Mouse (Mus musculus) hindbrain, embryonic 10.5 days (tissue): ENCODE results near the gene Epha4. TPM values are rescaled to one million over a fixed set of nuclear protein-coding genes. Genes with fewer than 3 reads are reported as not detected.

Experiments
- DNase-seq: peaks from one replicate; pipeline ENCODE4 v3.0.0-alpha.2; 2017; ENCODE audit warnings: low spot score
- H3K27ac ChIP-seq: fragments of 300-500 bp; sonication (generic); 2 replicates; pipeline ENCODE4 v1.5.1; 2016; ENCODE audit warnings: mild to moderate bottlenecking, moderate library complexity
- H3K27me3 ChIP-seq: fragments of 300-500 bp; sonication (generic); 2 replicates; pipeline ENCODE4 v1.6.1; 2016; ENCODE audit warnings: mild to moderate bottlenecking; ENCODE audit not compliant: poor library complexity, insufficient read depth, severe bottlenecking
- H3K36me3 ChIP-seq: fragments of 300-500 bp; sonication (generic); 2 replicates; pipeline ENCODE4 v1.6.1; 2016; ENCODE audit warnings: mild to moderate bottlenecking, moderate library complexity
- H3K4me1 ChIP-seq: fragments of 300-500 bp; sonication (generic); replicated peaks from 2 replicates; pipeline ENCODE4 v1.6.1; 2016; ENCODE audit warnings: mild to moderate bottlenecking
- H3K4me3 ChIP-seq: fragments of 300-500 bp; sonication (generic); 2 replicates; pipeline ENCODE4 v1.5.1; 2016; ENCODE audit warnings: mild to moderate bottlenecking, moderate library complexity
- H3K9me3 ChIP-seq: fragments of 300-500 bp; sonication (generic); 2 replicates; pipeline ENCODE4 v1.6.1; 2016; ENCODE audit warnings: mild to moderate bottlenecking, moderate library complexity
- WGBS: fragments of 180-500 bp; shearing (Covaris S2); methylation state at CpG from one replicate; pipeline ENCODE4 v1.1.7; 2016; 5-methylcytosine and 5-hydroxymethylcytosine counted together
- polyA plus RNA-seq: library from polyadenylated mRNA; unstranded; fragments of >200 nt; fragmentation: Nextera tagmentation; extraction: Ambion mirVana; gene quantifications from 2 replicates; pipeline ENCODE4 v1.2.1, GENCODE M21; 2016

Gene Epha4
- polyA plus RNA-seq, 1 experiment from 2014 or later = 30.4 TPM

DNA sequence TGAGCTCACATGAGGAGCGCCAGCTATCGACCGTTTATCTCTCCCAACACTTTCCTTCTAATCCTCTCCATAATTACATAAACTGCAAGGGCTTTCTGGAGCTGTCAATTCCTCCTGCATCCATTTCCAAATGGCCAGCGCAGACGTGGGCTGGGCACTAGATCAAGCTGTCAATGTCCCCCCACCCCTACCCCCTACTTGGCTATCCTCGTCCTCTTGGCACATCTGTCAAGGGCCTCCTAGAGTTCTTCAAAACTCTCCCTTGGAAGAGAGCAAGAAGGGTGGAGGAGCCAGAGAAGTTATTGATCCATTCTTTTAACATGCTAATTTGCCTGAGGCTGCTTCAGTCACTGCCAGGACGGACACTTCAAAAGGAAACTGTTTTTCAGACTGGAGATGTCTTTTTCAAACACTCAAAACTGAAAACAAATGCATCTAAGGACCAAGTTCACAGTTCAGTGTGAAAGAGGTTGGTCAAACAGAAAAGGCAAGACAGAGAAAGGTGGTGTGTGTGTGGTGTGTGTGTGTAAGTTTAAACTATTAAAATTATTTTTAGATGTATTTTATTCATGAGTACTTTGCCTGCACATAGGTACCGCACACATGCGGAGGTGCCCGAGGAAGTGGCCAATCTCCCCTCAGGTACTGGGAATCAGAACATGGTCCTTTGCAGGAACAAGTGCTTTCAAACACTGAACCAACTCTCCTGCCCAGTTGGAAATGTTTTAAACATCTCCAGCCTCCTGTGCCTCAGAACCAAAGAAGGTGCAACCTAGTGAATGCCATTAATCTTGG lies 20.9 kb downstream of the Epha4 start:
- 28% methylated on average over 10 of the region's 10 CpGs for WGBS
- peak overlapping the region; percentile 1; the same call in 1 of the 2 replicates for H3K4me3 ChIP-seq
- H3K4me1 ChIP-seq = peaks cover 84% of the 10 kb centered on the region
- H3K27me3 ChIP-seq = no peaks in the 10 kb centered on the region
- DNase-seq = peak; percentile 59
- peak overlapping the region; percentile 82 for H3K27ac ChIP-seq
- no peaks in the 10 kb centered on the region for H3K9me3 ChIP-seq
- H3K36me3 ChIP-seq = peaks cover 8% of the 10 kb centered on the region; the same call in 1 of the 2 replicates

DNA sequence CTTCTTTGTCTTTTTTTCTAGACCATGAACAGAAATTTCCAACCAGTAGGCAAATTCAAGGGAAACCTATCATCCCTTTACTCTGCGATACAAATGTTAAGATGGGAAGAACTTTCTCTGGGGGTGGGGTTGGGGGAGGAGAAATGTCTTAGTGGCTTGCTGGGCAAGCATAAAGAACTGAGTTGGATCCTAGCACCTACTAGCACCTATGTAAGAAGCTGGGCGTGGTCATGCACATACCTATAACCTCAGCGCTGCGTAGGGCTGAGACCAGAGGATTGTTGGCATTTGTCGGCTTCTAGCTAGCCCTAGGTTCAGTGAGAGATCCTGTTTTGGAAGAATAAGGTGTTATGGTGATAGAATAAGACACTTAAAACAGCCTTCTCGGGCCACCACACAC lies 24.7 kb downstream of the Epha4 start:
- Histone ChIP-seq H3K27me3 (no peaks in the 10 kb centered on the region), H3K4me1 (peaks cover 51% of the 10 kb centered on the region), H3K9me3 (no peaks in the 10 kb centered on the region), H3K27ac (no peak overlapping the region), H3K4me3 (no peak overlapping the region), H3K36me3 (peaks cover 26% of the 10 kb centered on the region)
- no peak for DNase-seq
- 93% methylated on average over 6 of the region's 6 CpGs for WGBS

DNA sequence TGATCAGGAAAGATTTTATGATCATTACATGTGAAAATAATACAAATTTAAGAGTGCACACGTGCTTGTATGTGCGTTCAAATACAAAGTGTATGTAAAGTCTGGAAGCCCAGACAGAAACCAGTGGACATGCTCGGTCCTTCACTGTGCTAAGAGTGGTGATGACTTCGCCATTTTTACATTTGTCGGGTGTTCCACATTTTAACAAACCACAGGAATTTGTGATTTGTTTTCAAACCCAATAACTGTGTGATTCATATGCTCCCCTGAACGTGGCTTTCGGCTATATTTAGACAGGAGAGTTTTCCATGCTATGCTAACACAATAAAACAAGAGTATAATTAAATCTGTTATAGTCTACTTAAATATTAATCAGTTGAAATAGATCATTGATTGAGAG lies 25.5 kb downstream of the Epha4 start:
- H3K4me1 ChIP-seq = peaks cover 44% of the 10 kb centered on the region
- H3K27ac ChIP-seq = no peak overlapping the region
- H3K36me3 ChIP-seq = peaks cover 30% of the 10 kb centered on the region
- no peak for DNase-seq
- 91% methylated on average over 7 of the region's 7 CpGs for WGBS
- no peak overlapping the region for H3K4me3 ChIP-seq
- no peaks in the 10 kb centered on the region for H3K9me3 ChIP-seq
- no peaks in the 10 kb centered on the region for H3K27me3 ChIP-seq

DNA sequence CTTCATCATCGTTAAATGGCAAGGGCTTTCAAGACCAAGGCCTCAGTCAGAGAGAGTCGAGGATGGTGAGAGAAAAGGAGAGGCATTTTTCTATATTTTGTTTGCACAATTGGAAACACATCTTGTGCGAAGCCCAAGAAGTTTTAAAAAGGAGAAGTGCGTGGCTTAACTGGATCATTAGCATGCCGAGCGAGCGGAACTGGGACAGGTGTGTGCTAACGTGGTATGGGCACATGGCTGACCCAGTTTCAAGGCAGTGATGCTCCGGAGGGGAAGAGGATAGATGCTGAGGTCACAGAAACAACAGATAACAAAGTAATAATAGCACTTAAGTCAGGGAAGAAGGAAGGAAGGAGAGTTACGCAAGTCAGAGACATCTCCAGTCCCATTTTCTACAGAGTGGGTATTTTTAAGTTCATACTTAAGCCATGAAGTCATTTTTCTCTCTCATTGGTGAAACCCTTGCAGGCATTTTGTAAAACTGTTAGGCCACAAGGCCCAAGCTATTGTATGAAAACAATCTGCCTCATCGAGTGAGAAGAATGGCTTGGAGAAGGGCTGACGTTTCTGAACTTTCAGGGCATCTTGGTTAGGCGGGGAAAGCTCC lies 26.9 kb downstream of the Epha4 start:
- no peaks in the 10 kb centered on the region for H3K9me3 ChIP-seq
- 77% methylated on average over 13 of the region's 13 CpGs for WGBS
- DNase-seq = no peak
- H3K4me1 ChIP-seq = peaks cover 29% of the 10 kb centered on the region
- no peak overlapping the region for H3K4me3 ChIP-seq
- H3K27ac ChIP-seq = no peak overlapping the region
- H3K27me3 ChIP-seq = no peaks in the 10 kb centered on the region
- peaks cover 35% of the 10 kb centered on the region for H3K36me3 ChIP-seq

DNA sequence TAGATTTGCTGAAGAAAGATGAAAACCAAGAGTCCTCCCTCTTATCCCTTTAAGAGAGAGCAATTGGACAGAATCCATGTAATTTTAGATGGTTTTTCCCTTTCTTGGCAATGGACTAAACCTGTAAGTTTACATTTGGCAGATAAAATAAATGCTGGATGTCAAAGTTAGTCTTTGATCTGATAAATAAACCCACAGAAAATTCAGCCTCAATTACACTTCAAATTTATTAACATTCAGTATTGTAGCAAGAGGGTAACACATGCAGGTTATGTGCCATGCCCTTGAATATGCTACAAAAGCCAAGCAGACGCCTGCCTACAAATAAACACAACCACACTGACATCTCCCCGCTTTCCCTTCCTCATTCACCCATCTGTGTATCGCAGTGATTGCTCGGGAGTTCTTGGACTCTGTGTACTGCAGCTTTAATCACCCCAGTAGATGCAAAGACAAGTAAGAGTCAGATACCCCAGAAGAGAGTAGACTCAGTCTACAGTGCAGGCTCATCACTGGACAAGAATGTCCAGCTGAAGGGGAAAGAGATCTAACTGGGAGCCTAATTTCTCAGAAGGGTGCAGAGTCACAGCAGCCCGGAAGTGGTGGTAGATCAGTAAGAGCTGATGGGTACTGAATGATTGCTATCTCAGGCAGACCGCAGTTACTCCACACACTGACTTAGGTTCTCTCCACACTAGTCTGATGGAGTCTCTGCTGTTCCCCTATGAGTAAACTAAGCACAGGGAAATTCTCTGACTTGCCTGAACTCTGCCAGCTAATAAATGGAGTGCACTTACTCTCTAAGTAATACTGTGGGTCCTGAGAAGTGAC lies 29.9 kb downstream of the Epha4 start:
- DNase-seq = no peak
- Histone ChIP-seq H3K27me3 (no peaks in the 10 kb centered on the region), H3K9me3 (no peaks in the 10 kb centered on the region), H3K4me3 (no peak overlapping the region), H3K36me3 (peaks cover 29% of the 10 kb centered on the region), H3K4me1 (peaks cover 6% of the 10 kb centered on the region; the same call in 1 of the 2 replicates), H3K27ac (no peak overlapping the region)
- 94% methylated on average over 6 of the region's 6 CpGs for WGBS

DNA sequence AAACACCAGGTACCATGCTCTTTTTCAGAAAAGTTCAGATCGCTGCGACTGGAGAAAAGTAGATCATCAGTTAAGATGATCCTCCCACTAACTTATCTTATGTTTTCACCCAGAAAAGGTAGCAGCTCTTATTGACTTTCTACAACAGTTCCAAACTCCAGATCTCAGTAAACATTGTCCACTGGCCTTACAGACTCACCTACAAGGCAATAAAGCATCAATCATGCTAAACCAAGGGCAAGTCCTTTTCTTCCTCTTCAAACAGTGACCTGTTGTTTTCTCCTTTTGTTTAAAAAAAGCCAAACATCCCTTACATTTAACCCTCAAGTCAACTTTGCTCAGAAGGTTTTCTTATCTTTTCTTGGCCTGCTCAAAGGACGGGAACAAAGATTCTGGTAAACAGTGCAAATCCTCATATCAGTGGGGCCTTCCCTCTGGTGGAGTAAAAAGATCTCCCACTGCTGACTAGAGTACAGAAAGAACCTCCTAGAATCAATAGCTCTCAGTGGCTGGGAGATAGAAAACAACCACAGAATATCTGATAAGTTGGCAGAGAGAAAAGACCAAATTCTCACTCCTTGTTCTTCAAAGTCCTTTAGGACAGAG lies 39.0 kb downstream of the Epha4 start:
- H3K9me3 ChIP-seq = no peaks in the 10 kb centered on the region
- 85% methylated on average over 3 of the region's 3 CpGs for WGBS
- H3K36me3 ChIP-seq = peaks cover 12% of the 10 kb centered on the region
- no peak overlapping the region for H3K4me3 ChIP-seq
- peaks cover 21% of the 10 kb centered on the region for H3K4me1 ChIP-seq
- H3K27me3 ChIP-seq = no peaks in the 10 kb centered on the region
- no peak overlapping the region for H3K27ac ChIP-seq
- DNase-seq = no peak

DNA sequence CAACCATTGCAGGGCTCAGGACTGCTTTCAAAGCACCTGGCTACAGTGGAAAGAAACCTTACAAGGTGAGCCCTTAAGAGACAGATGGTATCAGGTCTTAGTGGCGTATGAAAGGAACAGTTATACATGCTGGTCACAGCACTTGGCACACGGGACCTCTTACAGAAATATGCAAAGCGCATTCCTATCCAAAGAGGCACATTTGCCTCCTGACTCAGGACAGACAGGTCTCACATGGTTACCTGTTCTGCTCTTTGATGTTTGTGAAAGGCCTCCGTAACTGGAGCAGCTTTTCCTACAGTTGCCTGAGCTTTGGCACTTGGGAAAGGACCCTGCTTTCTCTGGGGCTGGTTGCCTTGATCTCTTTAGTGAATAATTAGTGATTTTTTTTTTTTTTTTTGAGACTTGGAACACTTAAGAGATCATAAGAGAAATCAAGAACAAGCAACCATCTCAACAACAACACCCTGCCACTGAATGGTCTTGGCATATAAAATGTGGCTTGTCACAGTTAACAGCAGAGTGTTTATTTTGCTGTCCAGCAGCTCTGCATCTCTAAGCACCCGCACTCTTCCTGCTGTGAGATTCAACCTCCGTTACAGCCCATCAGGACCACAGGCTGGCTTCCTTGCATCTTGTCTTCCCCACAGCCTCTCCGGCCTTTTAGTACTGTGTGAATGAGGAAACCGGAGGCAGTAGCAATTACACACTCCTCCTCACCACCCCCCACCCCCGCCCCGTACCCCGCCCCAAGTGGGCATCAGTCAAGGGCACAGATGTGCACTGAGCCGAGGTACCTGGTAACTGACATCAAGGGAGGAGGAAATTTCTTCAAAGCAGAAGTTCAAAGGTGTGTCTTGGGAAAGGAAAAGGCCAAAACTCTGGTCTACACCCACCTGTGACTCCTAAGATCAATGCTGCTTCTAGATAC lies 41.2 kb downstream of the Epha4 start:
- no peak overlapping the region for H3K4me3 ChIP-seq
- H3K27me3 ChIP-seq = no peaks in the 10 kb centered on the region
- no peak overlapping the region for H3K27ac ChIP-seq
- 45% methylated on average over 12 of the region's 12 CpGs for WGBS
- peaks cover 12% of the 10 kb centered on the region for H3K36me3 ChIP-seq
- H3K4me1 ChIP-seq = peaks cover 25% of the 10 kb centered on the region
- no peaks in the 10 kb centered on the region for H3K9me3 ChIP-seq
- DNase-seq = no peak

DNA sequence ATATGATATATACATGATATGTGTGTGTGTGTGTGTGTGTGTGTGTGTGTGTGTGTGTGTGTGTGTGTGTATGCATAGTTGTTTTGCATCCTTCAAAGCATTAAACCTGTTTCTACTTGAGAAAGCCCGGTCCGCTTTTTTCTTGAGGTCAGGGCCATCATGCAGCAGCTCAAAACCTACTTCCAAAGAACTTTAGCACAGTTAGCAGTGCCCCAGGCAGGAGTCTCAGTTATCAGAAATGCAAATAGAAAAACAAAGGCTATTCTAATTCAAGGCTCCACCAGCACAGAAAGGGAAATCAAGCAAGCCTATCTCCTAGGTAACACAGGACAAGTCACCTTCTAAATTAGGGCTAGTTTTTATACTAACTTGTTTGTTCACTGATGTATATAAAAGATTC lies 42.3 kb downstream of the Epha4 start:
- no peak overlapping the region for H3K27ac ChIP-seq
- H3K4me1 ChIP-seq = peaks cover 25% of the 10 kb centered on the region
- DNase-seq = no peak
- H3K36me3 ChIP-seq = peaks cover 12% of the 10 kb centered on the region
- no peak overlapping the region for H3K4me3 ChIP-seq
- no peaks in the 10 kb centered on the region for H3K9me3 ChIP-seq
- H3K27me3 ChIP-seq = no peaks in the 10 kb centered on the region
- WGBS = 63% methylated on average over 2 of the region's 2 CpGs

DNA sequence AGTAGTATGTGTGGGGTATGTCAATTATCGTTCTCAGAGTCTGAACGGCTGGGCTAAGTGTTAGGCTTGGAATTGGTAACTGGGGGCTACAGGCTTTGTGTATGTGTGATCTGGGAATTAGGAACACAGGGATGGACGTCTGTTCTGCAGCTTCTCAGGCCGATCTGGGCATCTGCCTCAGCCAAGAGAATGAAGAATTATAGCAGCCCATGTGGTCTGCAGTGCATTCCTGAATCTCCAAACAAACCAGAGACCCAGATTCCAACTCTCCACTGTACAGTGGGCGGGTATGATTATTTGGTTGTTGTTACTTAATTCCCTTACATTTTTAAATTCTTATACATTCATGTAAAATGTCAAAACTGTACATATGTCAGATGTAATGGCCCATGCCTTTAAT lies 43.4 kb downstream of the Epha4 start:
- Histone ChIP-seq H3K27me3 (no peaks in the 10 kb centered on the region), H3K27ac (no peak overlapping the region), H3K36me3 (peaks cover 10% of the 10 kb centered on the region), H3K4me3 (no peak overlapping the region), H3K4me1 (peaks cover 35% of the 10 kb centered on the region), H3K9me3 (no peaks in the 10 kb centered on the region)
- DNase-seq = no peak
- 77% methylated on average over 5 of the region's 5 CpGs for whole genome bisulfite sequencing

DNA sequence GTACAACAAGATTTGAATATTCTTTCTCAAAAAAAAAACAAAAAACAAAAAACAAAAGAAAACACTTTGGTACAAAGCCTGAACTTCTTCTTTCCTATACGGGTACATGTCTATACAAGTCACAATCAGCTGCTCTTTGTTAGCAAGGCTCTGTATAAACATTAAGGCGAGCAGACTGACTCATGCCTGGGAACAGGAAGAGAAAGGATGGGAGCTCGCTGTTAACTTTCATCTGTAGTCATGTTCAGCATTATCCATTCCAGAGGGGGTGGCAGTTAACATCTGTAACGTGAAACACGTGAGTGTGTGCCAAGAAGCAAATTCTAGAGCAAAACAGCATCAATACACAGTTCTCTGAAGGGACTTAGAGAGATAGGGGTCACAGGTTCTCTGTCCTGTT lies 43.9 kb downstream of the Epha4 start:
- WGBS = 65% methylated on average over 5 of the region's 5 CpGs
- no peak for DNase-seq
- H3K4me1 ChIP-seq = peaks cover 35% of the 10 kb centered on the region

DNA sequence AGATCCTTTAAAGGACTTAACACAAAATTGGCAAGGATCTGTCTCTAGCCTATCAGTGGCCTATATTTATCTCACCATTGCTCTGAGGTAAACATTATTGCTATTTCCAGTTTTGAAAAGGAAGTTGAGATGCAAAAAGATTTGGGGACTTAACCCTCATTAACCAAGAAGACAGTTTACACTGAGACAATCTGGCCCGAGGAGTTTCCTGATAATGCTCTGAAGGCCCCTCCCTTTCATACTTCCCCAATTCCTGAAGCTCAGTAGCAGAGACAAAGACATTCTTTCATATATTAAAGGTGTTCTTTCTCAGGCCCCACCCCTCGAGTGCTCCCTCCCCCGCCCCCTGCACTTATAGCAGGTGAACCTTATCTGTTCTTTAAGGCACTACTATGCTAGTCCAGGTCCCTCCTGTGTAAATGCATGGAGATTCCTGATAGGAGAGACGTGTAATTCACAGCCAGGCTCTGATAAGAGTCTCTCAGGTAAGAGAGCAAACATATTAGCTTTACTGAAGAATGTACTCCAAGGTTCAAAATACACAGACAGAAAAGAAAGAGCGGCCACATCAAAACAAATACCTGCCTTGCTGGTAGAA lies 46.1 kb downstream of the Epha4 start:
- Histone ChIP-seq H3K4me3 (no peak overlapping the region), H3K27me3 (no peaks in the 10 kb centered on the region), H3K27ac (no peak overlapping the region), H3K36me3 (peaks cover 5% of the 10 kb centered on the region; the same call in 1 of the 2 replicates), H3K9me3 (no peaks in the 10 kb centered on the region), H3K4me1 (peaks cover 32% of the 10 kb centered on the region)
- DNase-seq = no peak
- WGBS = 78% methylated on average over 5 of the region's 5 CpGs

More for the DNA sequence above, 43.9 kb downstream of the Epha4 start:
- Histone ChIP-seq H3K27ac (no peak overlapping the region), H3K36me3 (peaks cover 6% of the 10 kb centered on the region), H3K27me3 (no peaks in the 10 kb centered on the region), H3K4me3 (no peak overlapping the region), H3K9me3 (no peaks in the 10 kb centered on the region)
